Mouse (Mus musculus): ENCODE measurements around the gene Lrrc37a. TPM values are rescaled to one million over a fixed set of nuclear protein-coding genes. Genes with fewer than 3 reads are reported as not detected.
"Not testable (repeated sequence)": the region's sequence is repeated elsewhere in the genome, so short reads cannot be mapped to it uniquely, and the experiment has no call there.

The Lrrc37a gene
- total RNA-seq (2015; ENCODE audit: low replicate concordance), result not detected in 2 replicates
- not detected in 2 replicates for total RNA-seq (2017; ENCODE audit: low replicate concordance)

DNA sequence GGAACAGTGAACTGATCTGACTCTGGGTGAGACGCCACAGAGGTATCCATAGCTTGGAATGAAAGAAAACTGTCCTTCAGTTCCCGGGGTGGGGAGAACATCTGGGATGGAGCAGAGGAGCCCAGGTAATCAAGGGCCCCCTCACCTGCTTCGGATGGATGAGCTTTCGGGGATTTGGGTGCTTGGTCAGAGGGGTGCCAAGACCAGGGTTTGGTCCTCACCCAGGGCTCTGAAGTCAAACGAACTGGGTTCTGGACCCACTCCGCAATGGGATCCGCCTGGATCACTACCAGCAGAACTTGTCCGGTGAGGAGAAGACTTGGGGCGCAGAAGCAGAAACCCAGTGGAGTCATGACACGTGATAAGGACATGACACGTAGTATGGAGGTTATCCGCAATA, at the start of gene Lrrc37a:
Gene Lrrc37a (minus strand): TSS at position 101 of the 400 bp plus-strand sequence.
- ATAC-seq (replicated peaks; ENCODE audit: low FRiP score, poor library complexity, severe bottlenecking), result no peak

DNA sequence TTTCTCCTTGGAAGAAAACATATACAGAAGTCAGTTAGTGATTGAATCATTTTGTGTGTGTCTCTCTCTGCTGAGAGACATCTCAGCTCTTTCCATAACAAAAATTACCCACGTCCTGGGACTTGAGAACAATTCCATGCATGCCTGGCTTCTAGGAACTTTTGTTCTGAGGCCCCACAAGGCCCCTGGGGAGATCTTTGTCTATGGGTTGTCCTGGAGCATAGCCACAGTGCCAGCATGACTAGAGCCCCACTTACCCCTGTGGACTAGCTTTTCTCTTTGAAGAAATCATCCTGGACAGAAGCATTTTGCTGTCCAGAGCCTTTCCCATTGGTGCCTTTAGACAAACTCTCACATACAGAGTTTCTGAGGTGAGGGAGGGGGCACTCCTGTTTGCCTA, 30.6 kb upstream of the Lrrc37a start:
- not testable (repeated sequence) for ATAC-seq (replicated peaks; ENCODE audit: low FRiP score, poor library complexity, severe bottlenecking)

- ATAC-seq (replicated peaks; ENCODE audit: low FRiP score, poor library complexity, severe bottlenecking), result no peak
Measured at GRCm38 (mm10) chr11:103512111-103512510, 7.7 kb upstream of the Lrrc37a start.

- ATAC-seq (replicated peaks; ENCODE audit: low FRiP score, poor library complexity, severe bottlenecking), result no peak
Measured at GRCm38 (mm10) chr11:103464443-103464842, 40.0 kb downstream of the Lrrc37a start.

DNA sequence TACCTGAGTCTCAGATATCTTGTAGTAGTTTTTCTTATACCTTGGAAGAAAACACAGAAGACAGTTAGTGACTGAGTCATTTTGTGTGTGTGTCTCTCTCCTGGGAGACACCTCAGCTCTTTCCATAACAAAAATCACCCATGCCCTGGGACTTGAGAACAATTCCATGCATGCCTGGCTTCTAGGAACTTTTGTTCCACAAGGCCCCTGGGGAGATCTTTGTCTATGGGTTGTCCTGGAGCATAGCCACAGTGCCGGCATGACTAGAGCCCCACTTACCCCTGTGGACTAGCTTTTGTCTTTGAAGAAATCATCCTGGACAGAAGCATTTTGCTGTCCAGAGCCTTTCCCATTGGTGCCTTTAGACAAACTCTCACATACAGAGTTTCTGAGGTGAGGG, 53.3 kb downstream of the Lrrc37a start:
- ATAC-seq (replicated peaks; ENCODE audit: low FRiP score, poor library complexity, severe bottlenecking), result not testable (repeated sequence)

- ATAC-seq (replicated peaks; ENCODE audit: low FRiP score, poor library complexity, severe bottlenecking), result not testable (repeated sequence)
Measured at GRCm38 (mm10) chr11:103449721-103450120, 54.7 kb downstream of the Lrrc37a start.

DNA sequence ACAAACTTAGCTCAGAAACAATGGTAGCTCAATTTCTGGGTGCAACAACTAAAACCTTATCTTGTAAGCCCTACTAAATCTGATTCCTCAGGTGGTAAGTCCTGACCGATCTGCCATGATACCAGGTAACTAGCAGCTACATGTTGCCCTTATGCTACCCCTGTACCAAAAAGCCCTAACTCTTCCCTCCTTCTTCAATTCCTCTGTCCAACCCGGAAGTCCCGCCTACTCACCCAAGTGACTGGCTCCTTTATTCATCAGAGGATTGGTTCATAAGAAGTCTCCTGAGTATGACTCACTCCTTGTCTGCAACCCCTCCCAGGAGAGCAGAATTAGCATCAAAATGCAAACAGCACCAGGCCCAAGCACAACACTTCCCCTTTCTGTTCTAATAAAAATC, 60.7 kb downstream of the Lrrc37a start:
- ATAC-seq (replicated peaks; ENCODE audit: low FRiP score, poor library complexity, severe bottlenecking), result no peak

GRCm38 (mm10) chr11:103436282-103436681, 68.1 kb downstream of the Lrrc37a start:
- no peak for ATAC-seq (replicated peaks; ENCODE audit: low FRiP score, poor library complexity, severe bottlenecking)

- ATAC-seq (replicated peaks; ENCODE audit: low FRiP score, poor library complexity, severe bottlenecking), result no peak; the same call in 1 of the 2 replicates
Measured at GRCm38 (mm10) chr11:103425031-103425430, 79.4 kb downstream of the Lrrc37a start.

DNA sequence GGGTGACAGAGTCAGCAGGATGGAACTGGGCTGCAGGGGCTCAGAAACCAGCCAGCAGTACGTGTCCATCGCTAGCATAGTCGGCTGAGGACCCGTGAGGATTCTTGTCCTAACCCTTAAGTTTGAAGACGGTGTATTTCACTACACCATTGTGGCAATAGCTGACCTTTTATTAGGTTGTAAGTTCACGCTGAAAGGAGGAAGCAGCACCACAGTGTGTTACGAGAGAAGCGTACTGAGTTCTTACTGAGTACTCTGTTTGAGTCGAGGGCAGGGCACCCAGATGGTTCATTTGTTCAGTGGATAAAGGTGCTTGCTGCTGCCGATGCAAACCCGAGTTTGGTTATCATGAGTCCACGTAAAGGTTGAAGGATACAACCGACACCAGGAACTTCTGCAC, 84.7 kb downstream of the Lrrc37a start:
- no peak for ATAC-seq (replicated peaks; ENCODE audit: low FRiP score, poor library complexity, severe bottlenecking)

GRCm38 (mm10) chr11:103419226-103419625, 85.2 kb downstream of the Lrrc37a start:
- no peak for ATAC-seq (replicated peaks; ENCODE audit: low FRiP score, poor library complexity, severe bottlenecking)

GRCm38 (mm10) chr11:103413516-103413915, 90.9 kb downstream of the Lrrc37a start:
- no peak for ATAC-seq (replicated peaks; ENCODE audit: low FRiP score, poor library complexity, severe bottlenecking)

DNA sequence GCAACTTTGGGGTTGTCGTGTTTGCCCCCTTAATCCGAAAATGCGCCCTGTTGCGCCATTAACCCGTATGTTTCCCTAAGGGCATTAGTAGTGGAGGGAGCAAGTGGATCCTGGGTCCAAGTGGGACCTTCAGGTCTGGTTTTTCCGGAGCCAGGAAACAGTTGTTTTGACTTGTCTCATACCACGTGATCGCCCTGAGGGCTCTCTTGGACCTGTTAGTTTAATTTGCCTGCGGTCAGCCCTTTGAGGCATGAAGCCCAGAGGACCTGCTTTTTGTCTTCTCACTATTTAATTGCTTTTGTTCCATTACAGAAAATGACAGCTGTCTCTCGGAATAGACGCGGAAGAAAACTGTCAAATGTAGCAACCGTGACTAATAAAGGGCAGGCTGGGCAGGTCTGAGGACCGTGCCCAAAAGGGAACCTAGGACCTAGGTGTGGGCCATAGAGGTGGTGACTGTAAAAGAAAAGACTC, 91.4 kb downstream of the Lrrc37a start:
- ATAC-seq (replicated peaks; ENCODE audit: low FRiP score, poor library complexity, severe bottlenecking), result peak; percentile 46

- peak; percentile 98 for ATAC-seq (replicated peaks; ENCODE audit: low FRiP score, poor library complexity, severe bottlenecking)
Measured at GRCm38 (mm10) chr11:103411981-103412949, 92.1 kb downstream of the Lrrc37a start, which contains the start of gene Plekhm1. Gene Plekhm1, minus strand, starts transcription at chr11:103412687.

GRCm38 (mm10) chr11:103411301-103411700, 93.1 kb downstream of the Lrrc37a start:
- ATAC-seq (replicated peaks; ENCODE audit: low FRiP score, poor library complexity, severe bottlenecking), result no peak

GRCm38 (mm10) chr11:103408880-103409279, 95.5 kb downstream of the Lrrc37a start:
- ATAC-seq (replicated peaks; ENCODE audit: low FRiP score, poor library complexity, severe bottlenecking), result no peak

DNA sequence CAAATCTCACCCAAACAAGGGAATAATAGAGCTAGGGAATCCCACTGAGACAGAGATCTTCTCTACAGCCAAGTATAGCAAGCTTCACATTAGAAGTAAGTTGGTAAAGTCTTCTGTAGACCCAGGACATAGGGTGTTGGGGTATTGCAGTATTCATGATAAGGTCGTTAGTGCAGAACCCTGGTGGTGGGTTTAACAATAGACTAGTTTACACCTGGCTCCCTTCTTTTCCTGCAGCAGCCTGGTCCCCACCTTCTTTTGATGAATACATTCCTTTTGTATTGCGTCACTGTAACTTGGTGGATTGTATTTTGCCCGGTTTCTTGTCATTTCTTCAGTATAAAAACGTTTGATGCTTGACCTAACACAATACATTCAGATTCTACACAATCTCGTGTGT, 97.3 kb downstream of the Lrrc37a start:
- not testable (repeated sequence) for ATAC-seq (replicated peaks; ENCODE audit: low FRiP score, poor library complexity, severe bottlenecking)

- no peak for ATAC-seq (replicated peaks; ENCODE audit: low FRiP score, poor library complexity, severe bottlenecking)
Measured at GRCm38 (mm10) chr11:103406551-103406950, 97.8 kb downstream of the Lrrc37a start.

DNA sequence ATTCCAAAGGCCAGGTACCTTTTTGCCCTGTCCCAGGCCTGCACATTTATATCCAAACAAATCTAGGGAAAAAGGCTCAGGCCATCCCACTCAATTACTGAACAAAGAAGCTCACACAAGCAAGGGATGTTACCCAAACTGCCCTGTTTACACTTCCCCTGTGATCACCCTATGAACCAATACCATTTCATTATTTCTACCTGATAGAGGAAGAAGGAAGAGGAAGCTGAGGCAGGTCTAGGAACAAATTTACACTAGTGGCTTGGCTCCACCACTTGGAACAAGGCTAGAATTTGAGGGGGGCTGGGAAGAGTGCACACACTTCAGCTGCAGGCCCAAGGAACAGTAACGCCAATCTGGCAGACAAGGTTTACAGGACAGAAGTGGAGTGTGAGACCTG, 98.6 kb downstream of the Lrrc37a start:
- no peak for ATAC-seq (replicated peaks; ENCODE audit: low FRiP score, poor library complexity, severe bottlenecking)

- ATAC-seq (replicated peaks; ENCODE audit: low FRiP score, poor library complexity, severe bottlenecking), result peak; percentile 75
Measured at GRCm38 (mm10) chr11:103404618-103405017, 99.8 kb downstream of the Lrrc37a start.

DNA sequence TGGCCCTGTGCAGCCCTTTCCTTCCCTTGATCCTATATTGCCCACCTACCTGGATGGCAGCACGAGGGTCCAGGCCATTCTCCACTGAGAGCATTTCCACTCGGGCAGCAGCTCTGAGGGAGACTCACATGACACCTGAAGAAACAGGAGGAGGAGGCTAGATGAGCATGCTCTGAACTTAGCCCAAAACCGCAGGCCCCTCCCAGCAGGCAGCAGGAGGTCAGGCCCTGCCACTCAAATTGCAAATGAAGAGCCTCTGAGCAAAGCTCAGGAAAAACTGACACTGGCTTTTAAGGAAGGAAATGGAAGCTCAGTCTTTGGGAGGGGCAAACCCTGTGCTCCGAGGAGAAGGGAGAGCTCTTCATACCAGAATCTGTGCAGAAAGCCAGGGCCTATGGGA, 100.6 kb downstream of the Lrrc37a start:
- ATAC-seq (replicated peaks; ENCODE audit: low FRiP score, poor library complexity, severe bottlenecking), result no peak

All from erythroblast, adult 5-6 weeks (primary cell).